Mouse (Mus musculus) olfactory bulb, adult 2 months (tissue): ENCODE data around the gene Olfr453. TPM values are rescaled to one million over a fixed set of nuclear protein-coding genes. Genes with fewer than 3 reads are reported as not detected.

Experiments used
- H3K27ac ChIP-seq: fragments of 200-500 bp; 2 replicates; pipeline ENCODE4 v1.5.1; 2012; ENCODE audit warnings: low read depth, low read length; ENCODE audit not compliant: insufficient read depth
- H3K4me1 ChIP-seq: fragments of 200-500 bp; 2 replicates; pipeline ENCODE4 v1.6.1; 2012; ENCODE audit warnings: low read length; ENCODE audit not compliant: control insufficient read depth, insufficient read depth
- H3K4me3 ChIP-seq: fragments of 200-500 bp; 2 replicates; pipeline ENCODE4 v1.5.1; 2012; ENCODE audit warnings: mild to moderate bottlenecking, low read depth, low read length, moderate library complexity; ENCODE audit not compliant: insufficient read depth
- CTCF ChIP-seq: fragments of 200-500 bp; IDR thresholded peaks from 2 replicates; pipeline ENCODE4 v1.5.1; 2012; ENCODE audit warnings: low read depth, mild to moderate bottlenecking, low read length, moderate library complexity; ENCODE audit not compliant: insufficient read depth
- POLR2A ChIP-seq: fragments of 200-500 bp; IDR thresholded peaks from 2 replicates; pipeline ENCODE4 v1.6.1; 2012; ENCODE audit warnings: mild to moderate bottlenecking, low read depth, low read length, moderate library complexity; ENCODE audit not compliant: insufficient read depth
- WGBS: fragments of 180-500 bp; shearing (Covaris S2); methylation state at CpG from one replicate; pipeline ENCODE4 v1.1.7; 2018; 5-methylcytosine and 5-hydroxymethylcytosine counted together
- polyA plus RNA-seq: library from polyadenylated mRNA; stranded (reverse); fragments of >200 nt; gene quantifications from 2 replicates; pipeline ENCODE4 v1.2.4, GENCODE M21; 2012; ENCODE audit warnings: low replicate concordance; ENCODE audit not compliant: missing spikeins, insufficient read depth, insufficient read length

The Olfr453 gene
- polyA plus RNA-seq, 1 experiment = not detected

- no peak within 1 kb of the TSS for H3K27ac ChIP-seq
- TF ChIP-seq CTCF = no peak
- no peak for TF ChIP-seq POLR2A
- H3K4me1 ChIP-seq = no peaks in the 10 kb centered on the region
- H3K4me3 ChIP-seq = no peak within 1 kb of the TSS
- 78% methylated on average over 1 of the region's 1 CpGs for WGBS
Observed at GRCm38 (mm10) chr6:42756104-42756503, 16.9 kb downstream of the Olfr453 start, which contains the start of gene Olfr38. Olfr38 (plus strand) TSS chr6:42756404.

GRCm38 (mm10) chr6:42777066-42777465, 37.9 kb downstream of the Olfr453 start:
- no peaks in the 10 kb centered on the region for H3K4me1 ChIP-seq
- no peak for TF ChIP-seq CTCF
- TF ChIP-seq POLR2A = no peak
- no peak overlapping the region for H3K27ac ChIP-seq
- 91% methylated on average over 1 of the region's 1 CpGs for WGBS
- no peak overlapping the region for H3K4me3 ChIP-seq

- TF ChIP-seq CTCF = no peak
- no peak for TF ChIP-seq POLR2A
- Histone ChIP-seq H3K4me1 (no peaks in the 10 kb centered on the region), H3K27ac (no peak within 1 kb of the TSS), H3K4me3 (no peak within 1 kb of the TSS)
Observed at GRCm38 (mm10) chr6:42784793-42785192, 45.6 kb downstream of the Olfr453 start, which contains the start of gene Olfr452. Olfr452 (plus strand) TSS chr6:42785093.

- H3K4me1 ChIP-seq = no peaks in the 10 kb centered on the region
- TF ChIP-seq POLR2A = no peak
- no peak for TF ChIP-seq CTCF
- WGBS = 50% methylated on average over 4 of the region's 4 CpGs
- H3K27ac ChIP-seq = no peak overlapping the region
- H3K4me3 ChIP-seq = no peak overlapping the region
Observed at GRCm38 (mm10) chr6:42790247-42790948, 51.2 kb downstream of the Olfr453 start.

- no peak overlapping the region for H3K4me3 ChIP-seq
- WGBS = 54% methylated on average over 9 of the region's 9 CpGs
- H3K4me1 ChIP-seq = no peaks in the 10 kb centered on the region
- no peak overlapping the region for H3K27ac ChIP-seq
- TF ChIP-seq POLR2A (no peak), CTCF (no peak)
Observed at GRCm38 (mm10) chr6:42790949-42791556, 51.9 kb downstream of the Olfr453 start.

GRCm38 (mm10) chr6:42794982-42795381, 55.8 kb downstream of the Olfr453 start:
- 92% methylated on average over 3 of the region's 3 CpGs for WGBS
- Histone ChIP-seq H3K4me1 (no peaks in the 10 kb centered on the region), H3K4me3 (no peak overlapping the region), H3K27ac (no peak overlapping the region)
- TF ChIP-seq CTCF = no peak
- no peak for TF ChIP-seq POLR2A

Other genes starting within 250 kb of the Olfr453 start
- gene Olfr455, start 191.8 kb upstream of the Olfr453 start, polyA plus RNA-seq = not detected in 2 replicates
- not detected in 2 replicates for gene Tcaf3, start 141.7 kb upstream of the Olfr453 start, polyA plus RNA-seq
- not detected in 2 replicates for gene Tcaf2, start 94.1 kb upstream of the Olfr453 start, polyA plus RNA-seq
- gene Tcaf1, start 29.3 kb upstream of the Olfr453 start, polyA plus RNA-seq = 57.7 and 87.1 TPM in 2 replicates
- not detected in 2 replicates for gene Olfr38, start 17.0 kb downstream of the Olfr453 start, polyA plus RNA-seq
- not detected in 2 replicates for gene Olfr452, start 45.7 kb downstream of the Olfr453 start, polyA plus RNA-seq
- not detected in 2 replicates for gene Olfr450, start 72.6 kb downstream of the Olfr453 start, polyA plus RNA-seq
- gene Olfr449, start 95.0 kb downstream of the Olfr453 start, polyA plus RNA-seq = not detected in 2 replicates
- gene Olfr448, start 151.1 kb downstream of the Olfr453 start, polyA plus RNA-seq = not detected in 2 replicates
- not detected in 2 replicates for gene Olfr447, start 169.5 kb downstream of the Olfr453 start, polyA plus RNA-seq
- gene Olfr446, start 182.0 kb downstream of the Olfr453 start, polyA plus RNA-seq = not detected in 2 replicates
- gene Olfr444, start 209.7 kb downstream of the Olfr453 start, polyA plus RNA-seq = not detected in 2 replicates